Mouse (Mus musculus): ENCODE results near the gene Lgr4. TPM values are rescaled to one million over a fixed set of nuclear protein-coding genes. Genes with fewer than 3 reads are reported as not detected.

Gene Lgr4
- polyA plus RNA-seq, 1 experiment from 2014 or later: 7.8 TPM

- ATAC-seq (ENCODE audit: low FRiP score): peak; percentile 79
- Histone ChIP-seq H3K9me3 (no peaks in the 10 kb centered on the region), H3K27me3 (no peaks in the 10 kb centered on the region; the same call in 1 of the 2 replicates), H3K9ac (no peak overlapping the region), H3K4me3 (replicated peaks) (no peak overlapping the region), H3K4me1 (no peaks in the 10 kb centered on the region), H3K4me2 (no peak overlapping the region), H3K36me3 (replicated peaks) (peaks cover 14% of the 10 kb centered on the region), H3K27ac (no peak overlapping the region)
- 1% methylated on average over 7 of the region's 7 CpGs for WGBS
These were observed 13.2 kb upstream of the Lgr4 start for GRCm38 (mm10) chr2:109904171-109904821.

- H3K4me2 ChIP-seq: no peak overlapping the region
- H3K27me3 ChIP-seq: peaks cover 3% of the 10 kb centered on the region; the same call in 1 of the 2 replicates
- 0 out of 2 replicates have a peak, but pooled peaks cover 2% of the 10 kb centered on the region for H3K9me3 ChIP-seq
- ATAC-seq (ENCODE audit: low FRiP score): no peak
- no peaks in the 10 kb centered on the region for H3K36me3 ChIP-seq (replicated peaks)
- WGBS: 83% methylated on average over 2 of the region's 2 CpGs
- no peak overlapping the region for H3K4me3 ChIP-seq (replicated peaks)
- H3K4me1 ChIP-seq: no peaks in the 10 kb centered on the region
- no peak overlapping the region for H3K27ac ChIP-seq
- no peak overlapping the region for H3K9ac ChIP-seq
These were observed 8.3 kb upstream of the Lgr4 start for GRCm38 (mm10) chr2:109909122-109909521.

GRCm38 (mm10) chr2:109912216-109912615 lies 5.2 kb upstream of the Lgr4 start:
- Histone ChIP-seq H3K4me2 (no peak overlapping the region), H3K9me3 (0 out of 2 replicates have a peak, but pooled peaks cover 2% of the 10 kb centered on the region), H3K36me3 (replicated peaks) (no peaks in the 10 kb centered on the region), H3K27ac (no peak overlapping the region), H3K4me3 (replicated peaks) (no peak overlapping the region), H3K27me3 (0 out of 2 replicates have a peak, but pooled peaks cover 3% of the 10 kb centered on the region), H3K4me1 (peaks cover 5% of the 10 kb centered on the region), H3K9ac (no peak overlapping the region)
- no peak for ATAC-seq (ENCODE audit: low FRiP score)
- 95% methylated on average over 8 of the region's 8 CpGs for WGBS

GRCm38 (mm10) chr2:109912766-109913165 lies 4.7 kb upstream of the Lgr4 start:
- no peak overlapping the region for H3K4me3 ChIP-seq (replicated peaks)
- no peak for ATAC-seq (ENCODE audit: low FRiP score)
- 0 out of 2 replicates have a peak, but pooled peaks cover 2% of the 10 kb centered on the region for H3K9me3 ChIP-seq
- H3K27me3 ChIP-seq: 0 out of 2 replicates have a peak, but pooled peaks cover 3% of the 10 kb centered on the region
- no peak overlapping the region for H3K9ac ChIP-seq
- no peak overlapping the region for H3K4me2 ChIP-seq
- no peaks in the 10 kb centered on the region for H3K36me3 ChIP-seq (replicated peaks)
- H3K27ac ChIP-seq: no peak overlapping the region
- peaks cover 5% of the 10 kb centered on the region for H3K4me1 ChIP-seq
- 89% methylated on average over 12 of the region's 12 CpGs for WGBS

GRCm38 (mm10) chr2:109913241-109913640 lies 4.2 kb upstream of the Lgr4 start:
- Histone ChIP-seq H3K27ac (no peak overlapping the region), H3K4me3 (replicated peaks) (no peak overlapping the region), H3K27me3 (0 out of 2 replicates have a peak, but pooled peaks cover 3% of the 10 kb centered on the region), H3K36me3 (replicated peaks) (no peaks in the 10 kb centered on the region), H3K9me3 (0 out of 2 replicates have a peak, but pooled peaks cover 2% of the 10 kb centered on the region), H3K9ac (no peak overlapping the region), H3K4me2 (no peak overlapping the region), H3K4me1 (peaks cover 7% of the 10 kb centered on the region)
- WGBS: 82% methylated on average over 8 of the region's 8 CpGs
- ATAC-seq (ENCODE audit: low FRiP score): no peak

- Histone ChIP-seq H3K9ac (no peak overlapping the region), H3K4me2 (no peak overlapping the region), H3K9me3 (0 out of 2 replicates have a peak, but pooled peaks cover 2% of the 10 kb centered on the region), H3K36me3 (replicated peaks) (no peaks in the 10 kb centered on the region), H3K27ac (no peak overlapping the region), H3K4me3 (replicated peaks) (no peak overlapping the region), H3K27me3 (peaks cover 14% of the 10 kb centered on the region), H3K4me1 (peaks cover 21% of the 10 kb centered on the region)
- no peak for ATAC-seq (ENCODE audit: low FRiP score)
These were observed 2.8 kb upstream of the Lgr4 start for GRCm38 (mm10) chr2:109914601-109915000.

- peak overlapping the region; percentile 88 for H3K4me2 ChIP-seq
- peaks cover 21% of the 10 kb centered on the region for H3K4me1 ChIP-seq
- no peak for ATAC-seq (ENCODE audit: low FRiP score)
- H3K27me3 ChIP-seq: peaks cover 30% of the 10 kb centered on the region
- H3K4me3 ChIP-seq (replicated peaks): peak overlapping the region; percentile 85
- H3K36me3 ChIP-seq (replicated peaks): no peaks in the 10 kb centered on the region
- H3K9ac ChIP-seq: no peak overlapping the region
- no peaks in the 10 kb centered on the region for H3K9me3 ChIP-seq
- WGBS: under 1% methylated on average over 11 of the region's 11 CpGs
- no peak overlapping the region for H3K27ac ChIP-seq
These were observed 508 bp upstream of the Lgr4 start for GRCm38 (mm10) chr2:109916782-109917495.

- Histone ChIP-seq H3K27ac (no peak overlapping the region), H3K4me1 (peaks cover 21% of the 10 kb centered on the region), H3K4me2 (peak overlapping the region; percentile 88), H3K9ac (peak overlapping the region; percentile 86), H3K27me3 (peaks cover 26% of the 10 kb centered on the region), H3K4me3 (replicated peaks) (peak overlapping the region; percentile 85), H3K36me3 (replicated peaks) (no peaks in the 10 kb centered on the region), H3K9me3 (no peaks in the 10 kb centered on the region)
- no peak for ATAC-seq (ENCODE audit: low FRiP score)
- WGBS: 6% methylated on average over 22 of the region's 22 CpGs
These were observed 1.3 kb downstream of the Lgr4 start for GRCm38 (mm10) chr2:109918592-109919262.

GRCm38 (mm10) chr2:109920471-109920870 lies 3.0 kb downstream of the Lgr4 start:
- Histone ChIP-seq H3K27me3 (peaks cover 27% of the 10 kb centered on the region), H3K4me1 (peaks cover 21% of the 10 kb centered on the region), H3K27ac (no peak overlapping the region), H3K9me3 (no peaks in the 10 kb centered on the region), H3K9ac (no peak overlapping the region), H3K36me3 (replicated peaks) (no peaks in the 10 kb centered on the region), H3K4me3 (replicated peaks) (no peak overlapping the region), H3K4me2 (peak overlapping the region; percentile 22)
- ATAC-seq (ENCODE audit: low FRiP score): no peak
- 81% methylated on average over 7 of the region's 7 CpGs for WGBS

GRCm38 (mm10) chr2:109921298-109922035 lies 4.0 kb downstream of the Lgr4 start:
- Histone ChIP-seq H3K4me2 (no peak overlapping the region), H3K9ac (no peak overlapping the region)

GRCm38 (mm10) chr2:109922306-109922705 lies 4.9 kb downstream of the Lgr4 start:
- Histone ChIP-seq H3K36me3 (replicated peaks) (no peaks in the 10 kb centered on the region), H3K9me3 (no peaks in the 10 kb centered on the region), H3K4me3 (replicated peaks) (no peak overlapping the region), H3K9ac (no peak overlapping the region), H3K4me2 (no peak overlapping the region), H3K27me3 (peaks cover 34% of the 10 kb centered on the region), H3K27ac (no peak overlapping the region), H3K4me1 (peaks cover 16% of the 10 kb centered on the region)
- ATAC-seq (ENCODE audit: low FRiP score): no peak
- WGBS: 91% methylated on average over 3 of the region's 3 CpGs

More at GRCm38 (mm10) chr2:109921298-109922035, 4.0 kb downstream of the Lgr4 start:
- WGBS: 73% methylated on average over 8 of the region's 8 CpGs
- H3K9me3 ChIP-seq: no peaks in the 10 kb centered on the region
- H3K4me3 ChIP-seq (replicated peaks): no peak overlapping the region
- ATAC-seq (ENCODE audit: low FRiP score): no peak
- H3K4me1 ChIP-seq: peaks cover 21% of the 10 kb centered on the region
- H3K27me3 ChIP-seq: peaks cover 34% of the 10 kb centered on the region
- H3K36me3 ChIP-seq (replicated peaks): no peaks in the 10 kb centered on the region
- no peak overlapping the region for H3K27ac ChIP-seq

GRCm38 (mm10) chr2:109923031-109923430 lies 5.6 kb downstream of the Lgr4 start:
- no peak for ATAC-seq (ENCODE audit: low FRiP score)
- peaks cover 40% of the 10 kb centered on the region for H3K27me3 ChIP-seq

More at GRCm38 (mm10) chr2:109923031-109923430, 5.6 kb downstream of the Lgr4 start:
- H3K27ac ChIP-seq: no peak overlapping the region
- no peak overlapping the region for H3K9ac ChIP-seq
- H3K4me2 ChIP-seq: no peak overlapping the region
- no peak overlapping the region for H3K4me3 ChIP-seq (replicated peaks)
- H3K9me3 ChIP-seq: no peaks in the 10 kb centered on the region
- peaks cover 16% of the 10 kb centered on the region for H3K4me1 ChIP-seq
- no peaks in the 10 kb centered on the region for H3K36me3 ChIP-seq (replicated peaks)
- WGBS: 83% methylated on average over 3 of the region's 3 CpGs
